Mouse (Mus musculus): ENCODE measurements around the gene Fam124a. TPM values are rescaled to one million over a fixed set of nuclear protein-coding genes. Genes with fewer than 3 reads are reported as not detected.
"Not testable (repeated sequence)": the region's sequence is repeated elsewhere in the genome, so short reads cannot be mapped to it uniquely, and the experiment has no call there.

Fam124a gene
- polyA plus RNA-seq, 1 experiment: 2.2 TPM

DNA sequence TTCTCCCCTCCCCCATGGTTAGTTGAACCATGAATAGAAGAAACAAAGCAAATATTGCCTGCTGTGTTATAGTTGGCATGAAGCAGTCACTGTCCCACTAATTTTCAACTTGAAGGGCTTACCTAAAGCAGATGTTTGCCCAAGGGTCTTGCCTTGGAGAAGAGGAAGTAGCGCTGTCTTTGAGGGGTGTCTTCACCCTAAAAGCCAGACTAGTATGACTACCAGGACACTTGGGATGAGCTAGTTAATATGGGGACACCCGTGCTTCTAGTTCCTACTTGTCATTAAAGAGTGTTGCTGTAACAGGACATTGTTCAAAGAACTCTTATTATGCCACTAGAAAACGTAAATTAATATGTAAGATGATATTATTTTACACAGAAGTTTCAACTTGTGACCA is 1.6 kb downstream of the Fam124a start:
- TF ChIP-seq POLR2A (IDR thresholded peaks at IDR 0.05; ENCODE audit: control insufficient read depth, low read depth, low read length) (no peak), CTCF (IDR thresholded peaks at IDR 0.05; ENCODE audit: control insufficient read depth, insufficient read depth, insufficient replicate concordance, low read depth, low read length) (no peak)
- peaks cover 10% of the 10 kb centered on the region for H3K4me1 ChIP-seq (ENCODE audit: control insufficient read depth, insufficient read depth, low read length)
- no peaks in the 10 kb centered on the region for H3K36me3 ChIP-seq (ENCODE audit: control insufficient read depth, insufficient read depth, low read length)
- no peak overlapping the region for H3K27ac ChIP-seq (ENCODE audit: control insufficient read depth, insufficient read depth, low read depth, low read length)
- H3K4me3 ChIP-seq (ENCODE audit: control insufficient read depth, low read depth, low read length): no peak overlapping the region
- H3K27me3 ChIP-seq (ENCODE audit: control insufficient read depth, insufficient read depth, low read length): no peaks in the 10 kb centered on the region

GRCm38 (mm10) chr14:62561875-62562748 is 6.6 kb downstream of the Fam124a start:
- H3K27ac ChIP-seq (ENCODE audit: control insufficient read depth, insufficient read depth, low read depth, low read length): no peak overlapping the region
- H3K27me3 ChIP-seq (ENCODE audit: control insufficient read depth, insufficient read depth, low read length): no peaks in the 10 kb centered on the region
- TF ChIP-seq POLR2A (IDR thresholded peaks at IDR 0.05; ENCODE audit: control insufficient read depth, low read depth, low read length) (no peak), CTCF (IDR thresholded peaks at IDR 0.05; ENCODE audit: control insufficient read depth, insufficient read depth, insufficient replicate concordance, low read depth, low read length) (no peak)
- H3K4me3 ChIP-seq (ENCODE audit: control insufficient read depth, low read depth, low read length): no peak overlapping the region
- H3K4me1 ChIP-seq (ENCODE audit: control insufficient read depth, insufficient read depth, low read length): no peaks in the 10 kb centered on the region
- no peaks in the 10 kb centered on the region for H3K36me3 ChIP-seq (ENCODE audit: control insufficient read depth, insufficient read depth, low read length)

- no peaks in the 10 kb centered on the region for H3K4me1 ChIP-seq (ENCODE audit: control insufficient read depth, insufficient read depth, low read length)
- no peaks in the 10 kb centered on the region for H3K27me3 ChIP-seq (ENCODE audit: control insufficient read depth, insufficient read depth, low read length)
- no peaks in the 10 kb centered on the region for H3K36me3 ChIP-seq (ENCODE audit: control insufficient read depth, insufficient read depth, low read length)
- H3K4me3 ChIP-seq (ENCODE audit: control insufficient read depth, low read depth, low read length): no peak overlapping the region
- TF ChIP-seq POLR2A (IDR thresholded peaks at IDR 0.05; ENCODE audit: control insufficient read depth, low read depth, low read length) (no peak), CTCF (IDR thresholded peaks at IDR 0.05; ENCODE audit: control insufficient read depth, insufficient read depth, insufficient replicate concordance, low read depth, low read length) (no peak)
- no peak overlapping the region for H3K27ac ChIP-seq (ENCODE audit: control insufficient read depth, insufficient read depth, low read depth, low read length)
Observed at GRCm38 (mm10) chr14:62563679-62564078, 8.1 kb downstream of the Fam124a start.

- H3K27me3 ChIP-seq (ENCODE audit: control insufficient read depth, insufficient read depth, low read length); H3K36me3 ChIP-seq (ENCODE audit: control insufficient read depth, insufficient read depth, low read length); H3K27ac ChIP-seq (ENCODE audit: control insufficient read depth, insufficient read depth, low read depth, low read length); H3K4me3 ChIP-seq (ENCODE audit: control insufficient read depth, low read depth, low read length); H3K4me1 ChIP-seq (ENCODE audit: control insufficient read depth, insufficient read depth, low read length): not testable (repeated sequence)
Observed at GRCm38 (mm10) chr14:62566821-62567220, 11.3 kb downstream of the Fam124a start, which contains the start of gene Gm4131. TSS of gene Gm4131 (minus strand) at chr14:62566921.

DNA sequence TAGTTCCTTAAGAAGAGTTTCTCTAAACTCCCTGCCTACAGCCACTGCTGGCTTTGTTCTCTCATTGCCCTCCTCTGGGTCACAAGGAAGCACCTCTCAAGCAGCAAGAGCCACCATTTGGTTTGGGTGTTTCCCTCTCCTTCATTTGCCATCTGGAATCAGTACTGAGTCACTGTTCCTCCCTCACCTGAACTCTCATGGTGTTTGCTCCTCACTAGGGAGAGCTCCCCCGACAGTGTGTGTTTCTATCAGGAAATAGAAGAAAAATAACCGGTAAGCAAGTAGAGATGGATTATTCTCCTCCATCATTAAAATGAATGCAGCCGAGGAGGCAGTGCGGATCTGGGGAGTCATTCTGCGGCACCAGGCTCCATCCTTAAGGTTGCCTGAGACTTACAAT is 13.9 kb downstream of the Fam124a start:
- Histone ChIP-seq H3K4me1 (ENCODE audit: control insufficient read depth, insufficient read depth, low read length) (no peaks in the 10 kb centered on the region), H3K4me3 (ENCODE audit: control insufficient read depth, low read depth, low read length) (no peak overlapping the region), H3K27ac (ENCODE audit: control insufficient read depth, insufficient read depth, low read depth, low read length) (no peak overlapping the region), H3K27me3 (ENCODE audit: control insufficient read depth, insufficient read depth, low read length) (no peaks in the 10 kb centered on the region), H3K36me3 (ENCODE audit: control insufficient read depth, insufficient read depth, low read length) (no peaks in the 10 kb centered on the region)
- TF ChIP-seq CTCF (IDR thresholded peaks at IDR 0.05; ENCODE audit: control insufficient read depth, insufficient read depth, insufficient replicate concordance, low read depth, low read length): no peak
- no peak for TF ChIP-seq POLR2A (IDR thresholded peaks at IDR 0.05; ENCODE audit: control insufficient read depth, low read depth, low read length)

DNA sequence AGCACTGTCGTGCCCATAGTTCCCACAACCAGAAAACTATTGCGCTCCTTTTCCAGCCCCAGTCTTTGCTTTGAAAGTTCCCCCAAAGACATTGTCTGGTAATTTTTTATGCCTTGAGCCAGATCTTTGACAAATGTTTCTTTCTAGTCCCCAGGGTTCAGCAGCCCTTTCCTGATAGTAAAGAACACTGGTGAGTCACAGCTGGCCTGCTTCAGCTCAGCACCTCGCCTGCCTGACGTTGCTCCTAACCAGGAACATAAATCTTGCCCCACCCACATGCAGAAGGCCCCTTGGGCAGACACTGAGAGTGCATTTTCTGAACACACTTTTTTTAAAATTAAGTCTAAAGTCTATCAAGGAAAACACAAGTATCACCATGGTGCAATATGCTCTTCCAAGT is 14.8 kb downstream of the Fam124a start:
- Histone ChIP-seq H3K4me3 (ENCODE audit: control insufficient read depth, low read depth, low read length) (no peak overlapping the region), H3K27me3 (ENCODE audit: control insufficient read depth, insufficient read depth, low read length) (no peaks in the 10 kb centered on the region), H3K4me1 (ENCODE audit: control insufficient read depth, insufficient read depth, low read length) (no peaks in the 10 kb centered on the region), H3K36me3 (ENCODE audit: control insufficient read depth, insufficient read depth, low read length) (no peaks in the 10 kb centered on the region), H3K27ac (ENCODE audit: control insufficient read depth, insufficient read depth, low read depth, low read length) (no peak overlapping the region)
- TF ChIP-seq POLR2A (IDR thresholded peaks at IDR 0.05; ENCODE audit: control insufficient read depth, low read depth, low read length) (no peak), CTCF (IDR thresholded peaks at IDR 0.05; ENCODE audit: control insufficient read depth, insufficient read depth, insufficient replicate concordance, low read depth, low read length) (no peak)

DNA sequence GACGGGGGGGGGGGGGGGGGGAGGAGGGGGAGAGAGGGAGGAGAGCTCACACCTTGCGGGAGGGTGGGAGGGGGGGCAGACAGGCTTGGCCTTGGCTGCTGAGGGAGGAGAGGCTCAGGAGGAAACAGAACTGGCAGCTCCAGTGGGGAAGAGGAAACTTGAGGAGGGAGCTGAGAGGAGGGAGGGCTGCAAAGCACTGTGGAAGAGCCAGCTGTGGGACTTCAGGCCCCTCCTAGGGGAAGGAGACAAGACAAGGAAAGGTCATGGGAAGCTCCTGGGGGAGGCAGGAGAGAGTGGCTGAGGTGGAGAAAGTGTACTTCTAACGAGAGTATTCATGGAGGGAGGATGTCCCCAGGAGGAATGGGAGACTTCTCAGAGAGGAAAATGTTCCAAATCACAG is 17.9 kb downstream of the Fam124a start:
- Histone ChIP-seq H3K36me3 (ENCODE audit: control insufficient read depth, insufficient read depth, low read length) (no peaks in the 10 kb centered on the region), H3K27ac (ENCODE audit: control insufficient read depth, insufficient read depth, low read depth, low read length) (no peak overlapping the region), H3K4me3 (ENCODE audit: control insufficient read depth, low read depth, low read length) (peak overlapping the region; percentile 60), H3K27me3 (ENCODE audit: control insufficient read depth, insufficient read depth, low read length) (no peaks in the 10 kb centered on the region), H3K4me1 (ENCODE audit: control insufficient read depth, insufficient read depth, low read length) (no peaks in the 10 kb centered on the region)
- no peak for TF ChIP-seq CTCF (IDR thresholded peaks at IDR 0.05; ENCODE audit: control insufficient read depth, insufficient read depth, insufficient replicate concordance, low read depth, low read length)
- TF ChIP-seq POLR2A (IDR thresholded peaks at IDR 0.05; ENCODE audit: control insufficient read depth, low read depth, low read length): no peak

Measured in testis, adult 2 months (tissue).